Mouse (Mus musculus): ENCODE measurements around the gene G6pc.
"Not testable (repeated sequence)": the region's sequence is repeated elsewhere in the genome, so short reads cannot be mapped to it uniquely, and the experiment has no call there.

G6pc gene

DNA sequence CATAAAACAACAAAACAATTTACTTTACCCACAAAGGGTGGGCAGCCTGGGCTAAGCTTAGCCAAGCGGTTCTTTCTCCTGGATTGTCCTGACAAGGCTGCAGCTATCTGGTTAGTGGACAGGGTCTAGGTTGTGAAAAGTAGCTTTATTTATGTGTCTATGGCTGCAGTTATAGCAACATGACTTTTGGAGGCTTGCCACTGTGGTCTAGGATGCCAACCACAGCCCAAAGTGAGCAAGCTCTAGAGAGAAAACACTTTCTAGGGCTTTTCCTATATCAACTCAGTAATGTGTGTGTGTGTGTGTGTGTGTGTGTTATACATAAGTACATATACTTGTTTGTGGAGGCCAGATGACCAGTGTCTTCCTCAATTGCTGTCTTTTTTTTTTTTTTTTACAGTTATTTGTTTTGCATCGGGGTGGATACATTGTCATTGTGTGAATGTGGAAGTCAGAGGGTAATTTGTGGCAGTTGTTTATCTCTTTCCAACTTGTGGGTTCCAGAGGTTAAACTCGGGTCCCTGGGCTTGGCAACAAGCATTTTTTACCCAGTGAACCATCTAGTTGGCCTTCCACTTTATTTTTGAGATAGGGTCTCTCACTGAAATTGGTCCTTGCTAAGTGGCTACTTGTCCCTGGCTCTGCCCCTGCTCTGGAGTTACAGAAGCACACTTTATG, 9.7 kb upstream of the G6pc start:
- peak; percentile 28 for DNase-seq (ENCODE audit: low spot score)

DNA sequence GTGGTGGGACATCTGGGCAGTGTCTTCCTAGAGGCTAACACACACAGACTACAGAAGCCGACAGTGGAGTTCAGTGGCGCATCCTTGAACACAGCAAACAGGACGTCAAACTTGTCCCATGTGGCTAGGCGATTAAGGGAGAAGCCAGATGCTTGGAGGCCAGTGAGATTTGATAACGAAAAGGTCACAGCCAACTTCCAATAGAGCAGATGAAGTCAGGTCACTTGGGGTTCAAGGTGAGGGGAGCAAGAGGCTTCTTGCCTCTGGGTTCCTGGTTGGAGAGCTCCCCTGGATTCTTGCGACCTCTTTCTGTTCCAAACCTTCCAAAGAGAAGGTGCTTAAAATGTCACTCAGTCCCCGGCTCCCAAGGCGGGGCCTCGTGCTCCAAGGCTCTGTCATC, 7.6 kb upstream of the G6pc start:
- DNase-seq (ENCODE audit: low spot score), result no peak

DNA sequence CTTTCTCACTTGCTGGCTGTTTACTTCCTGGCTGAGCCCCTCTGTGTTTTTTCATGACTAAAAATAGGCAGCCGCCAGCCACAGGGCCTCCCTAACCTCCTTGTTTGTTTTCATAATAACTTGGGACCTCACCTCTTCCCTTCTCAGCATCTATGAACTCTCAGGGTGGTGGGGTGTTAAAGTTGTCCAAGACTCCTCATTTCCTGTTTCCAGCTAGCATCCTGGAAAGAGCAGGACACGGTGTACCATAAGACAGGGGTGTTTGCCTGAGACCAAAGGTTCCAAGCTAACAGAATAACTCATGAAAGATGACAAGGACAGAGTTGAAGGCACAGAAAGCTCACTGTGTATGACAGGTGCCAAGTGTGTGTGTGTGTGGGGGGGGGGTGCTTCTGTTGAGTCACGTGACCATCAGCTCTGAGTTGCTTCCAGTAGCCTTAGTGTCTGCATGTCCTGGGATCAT, 6.7 kb upstream of the G6pc start:
- DNase-seq (ENCODE audit: low spot score), result peak; percentile 9

DNA sequence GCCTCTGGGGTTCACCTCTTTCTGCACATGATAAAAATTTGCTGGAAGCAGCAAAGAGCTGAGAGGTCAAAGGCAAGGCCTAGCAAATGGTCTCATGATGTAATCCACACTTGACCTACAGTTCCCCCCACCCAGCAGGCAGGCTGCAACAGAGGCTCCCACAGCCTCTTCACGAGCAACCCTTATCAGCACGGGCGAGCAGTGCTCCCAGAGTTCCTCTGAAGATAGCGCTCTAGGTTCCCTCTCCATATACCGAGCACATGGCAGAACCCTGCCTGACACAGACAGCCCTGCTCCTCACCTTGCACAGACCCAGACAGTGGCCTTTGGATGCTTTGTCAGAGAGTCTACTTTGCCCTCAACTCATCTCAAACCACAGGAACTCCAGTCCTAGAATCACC, 2.8 kb upstream of the G6pc start:
- DNase-seq (ENCODE audit: low spot score), result no peak

DNA sequence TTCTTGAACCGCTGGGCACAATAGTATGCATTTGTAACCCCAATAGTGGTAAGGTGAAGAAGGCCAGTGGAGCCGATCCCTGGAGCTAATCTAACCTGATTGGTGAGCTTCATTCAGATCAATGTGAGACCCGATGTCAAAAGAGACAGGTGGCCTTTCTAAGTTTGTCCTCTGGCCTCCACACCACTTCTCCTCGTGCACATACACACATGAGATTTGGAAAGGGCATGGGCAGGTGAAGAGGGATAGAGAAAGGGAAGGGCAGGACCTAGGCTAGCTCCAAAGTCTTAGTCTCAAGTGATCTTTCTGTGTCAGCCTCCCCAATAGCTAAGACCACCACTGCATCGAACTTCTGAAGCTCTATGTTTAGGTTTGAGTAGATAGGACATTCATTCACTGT, 2.8 kb downstream of the G6pc start:
- no peak for DNase-seq (ENCODE audit: low spot score)

DNA sequence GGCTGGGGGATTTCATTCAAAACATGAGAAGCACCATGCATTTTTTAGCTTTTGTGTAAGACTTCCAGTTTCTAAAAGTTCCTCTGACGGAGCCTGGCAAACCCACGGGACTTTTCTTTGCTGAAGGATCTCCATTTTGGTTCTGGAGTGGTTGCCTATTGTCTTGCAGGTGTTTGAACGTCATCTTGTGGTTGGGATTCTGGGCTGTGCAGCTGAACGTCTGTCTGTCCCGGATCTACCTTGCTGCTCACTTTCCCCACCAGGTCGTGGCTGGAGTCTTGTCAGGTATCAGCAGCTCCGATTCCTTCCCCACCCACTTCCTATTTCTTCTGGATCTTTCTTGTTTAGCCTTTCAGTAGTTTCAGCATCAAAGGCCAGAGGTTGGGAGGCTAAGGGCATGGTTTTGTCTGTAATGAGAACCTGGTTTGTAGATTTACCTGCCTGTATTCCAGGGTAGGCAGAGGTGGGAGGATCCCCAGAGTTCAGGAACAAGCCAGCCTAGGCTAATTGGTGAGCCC, 7.1 kb downstream of the G6pc start:
- DNase-seq (ENCODE audit: low spot score), result no peak

- not testable (repeated sequence) for DNase-seq (ENCODE audit: low spot score)
Observed at GRCm38 (mm10) chr11:101378196-101378595, 10.8 kb downstream of the G6pc start.

GRCm38 (mm10) chr11:101378926-101379325, 11.6 kb downstream of the G6pc start:
- DNase-seq (ENCODE audit: low spot score), result no peak

DNA sequence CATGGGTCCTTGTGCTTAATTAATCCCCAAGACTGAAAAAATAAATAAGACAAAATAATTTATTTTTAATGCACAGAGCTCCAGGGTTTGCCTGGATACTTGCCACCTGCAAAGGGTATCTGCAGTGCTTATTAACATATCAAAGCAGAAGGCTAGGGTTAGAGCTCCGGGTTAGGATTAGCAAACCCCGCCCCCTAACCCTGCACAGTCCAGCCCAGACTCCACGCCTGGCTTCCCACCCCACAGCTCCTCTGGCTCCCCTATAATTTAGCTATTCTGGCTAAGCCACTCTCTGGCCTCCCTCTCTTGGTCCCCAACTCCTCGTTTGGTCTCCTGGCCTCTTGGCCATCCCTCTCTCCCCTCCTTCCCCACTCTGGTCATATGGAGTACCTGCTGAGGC, 14.5 kb downstream of the G6pc start:
- no peak for DNase-seq (ENCODE audit: low spot score)

DNA sequence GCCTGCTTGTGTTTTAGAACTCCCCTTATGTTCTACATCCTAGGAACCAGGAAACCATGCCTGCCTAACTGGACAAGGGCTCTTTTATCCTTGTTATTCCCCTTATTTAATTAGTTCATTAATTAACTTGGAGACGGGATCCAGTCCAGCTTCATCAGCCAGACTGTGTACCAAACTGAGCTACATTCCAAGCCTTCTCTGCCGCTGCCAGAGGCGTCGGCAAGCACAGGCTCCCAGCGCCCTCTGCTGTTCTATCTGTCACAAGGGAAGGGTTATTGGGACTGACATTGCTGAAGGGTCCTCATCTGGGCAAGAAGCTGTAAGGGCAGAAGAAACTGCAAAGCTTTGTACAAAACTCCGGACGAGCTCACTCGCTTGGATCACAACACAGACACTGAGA, 27.7 kb downstream of the G6pc start:
- peak; percentile 54 for DNase-seq (ENCODE audit: low spot score)

- no peak for DNase-seq (ENCODE audit: low spot score)
Observed at GRCm38 (mm10) chr11:101415306-101415705, 47.9 kb downstream of the G6pc start.

DNA sequence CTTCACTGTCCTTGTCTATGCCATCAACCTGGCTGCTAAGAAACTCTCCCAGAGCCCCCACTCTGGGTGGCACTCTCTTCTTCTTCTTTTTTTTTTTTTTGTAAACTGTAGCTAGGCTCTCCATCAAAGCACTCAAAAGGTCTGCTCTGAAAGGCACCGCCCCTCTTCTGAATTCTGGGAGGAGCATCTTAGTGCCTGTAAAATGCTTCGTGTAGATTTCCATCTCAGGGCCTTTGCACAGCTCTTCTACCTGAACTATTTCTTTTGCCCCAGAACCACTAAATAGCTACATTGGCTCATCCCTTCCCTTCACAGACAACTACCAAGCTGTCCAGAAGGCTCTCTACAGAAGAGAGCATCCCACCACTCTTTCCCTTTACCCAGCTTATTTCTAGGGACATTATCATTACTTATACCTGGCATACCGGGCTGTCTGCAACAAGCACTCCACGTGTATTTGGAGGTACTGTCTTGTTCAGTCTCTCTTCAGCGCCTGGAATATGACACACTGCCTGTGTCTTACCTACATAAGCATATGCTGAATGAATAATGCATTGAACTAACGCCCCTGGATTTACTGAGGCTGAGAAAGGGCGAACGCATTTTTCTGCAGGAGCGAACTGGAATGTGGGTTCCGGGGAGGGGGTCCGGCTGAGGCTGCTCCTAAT, 49.2 kb downstream of the G6pc start:
- DNase-seq (ENCODE audit: low spot score), result peak; percentile 13

DNA sequence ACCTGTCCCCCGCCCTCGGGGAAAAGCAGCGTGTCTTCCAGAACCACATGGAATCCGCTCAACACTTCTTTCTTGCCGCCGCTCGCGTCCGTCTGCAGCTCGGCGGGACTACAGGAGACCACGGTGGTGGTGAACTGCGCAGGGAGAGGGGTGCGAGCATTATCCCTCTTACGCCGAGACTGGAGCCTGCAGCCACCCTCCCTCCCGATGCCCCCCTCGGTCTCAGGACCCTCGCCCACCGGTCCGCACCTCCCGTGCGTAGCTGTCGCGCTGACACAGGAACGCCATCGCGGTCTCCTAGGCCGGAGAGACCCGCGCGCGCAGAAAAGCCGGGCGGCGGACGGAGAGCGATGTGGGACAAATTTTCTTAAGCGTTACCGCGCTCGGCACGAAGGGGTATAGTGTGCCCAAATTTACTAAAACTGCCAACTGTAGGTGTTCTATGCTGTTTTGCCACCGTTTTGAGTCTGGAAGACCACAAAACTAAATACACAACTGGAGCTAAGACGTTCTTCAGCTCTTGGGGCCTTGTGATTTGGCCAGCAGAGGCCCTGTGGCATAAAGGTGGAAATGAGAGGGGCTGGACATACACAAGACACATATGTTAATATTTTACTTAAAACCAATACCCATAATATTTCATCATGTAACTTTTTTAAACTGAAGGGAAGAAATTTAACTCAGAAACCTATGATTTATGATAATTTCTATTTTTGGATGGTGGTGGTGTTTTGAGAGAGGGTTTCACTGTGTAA, 49.9 kb downstream of the G6pc start, which contains the start of gene Aarsd1:
Aarsd1 (minus strand) TSS at position 515 of the 755 bp plus-strand sequence.
- peak; percentile 84 for DNase-seq (ENCODE audit: low spot score)

GRCm38 (mm10) chr11:101418991-101419390, 51.6 kb downstream of the G6pc start:
- DNase-seq (ENCODE audit: low spot score), result no peak

DNA sequence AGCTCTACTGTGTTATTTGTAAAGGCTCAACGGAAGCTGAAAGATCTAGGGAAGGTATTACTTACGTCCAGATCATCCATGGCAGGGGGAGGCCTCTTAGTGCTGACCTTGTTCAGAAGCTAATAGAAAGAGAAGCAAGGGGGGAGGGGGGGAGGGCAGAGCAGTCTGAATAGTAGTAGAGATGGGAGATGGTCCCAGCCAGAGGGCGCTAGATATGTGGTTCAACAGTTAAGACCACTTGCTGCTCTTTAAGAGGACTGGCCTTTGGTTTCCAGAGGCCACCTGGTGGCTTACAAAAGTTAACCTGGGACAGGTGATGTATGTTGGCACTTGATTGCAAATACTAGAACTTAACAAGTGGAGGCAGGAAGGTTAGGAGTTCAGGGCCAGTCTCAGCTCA, 52.2 kb downstream of the G6pc start:
- no peak for DNase-seq (ENCODE audit: low spot score)

GRCm38 (mm10) chr11:101420148-101420547, 52.8 kb downstream of the G6pc start:
- no peak for DNase-seq (ENCODE audit: low spot score)

GRCm38 (mm10) chr11:101424105-101424851, 56.9 kb downstream of the G6pc start, which contains the start of gene Gm27029:
TSS of gene Gm27029 (minus strand) at chr11:101424796.
- DNase-seq (ENCODE audit: low spot score), result no peak

- DNase-seq (ENCODE audit: low spot score), result peak; percentile 98
Observed at GRCm38 (mm10) chr11:101424925-101425813, 57.8 kb downstream of the G6pc start, which contains the start of the genes Rundc1 and Ptges3l. TSS of gene Rundc1 (plus strand) at chr11:101425085. TSS of gene Ptges3l (minus strand) at chr11:101425333.

GRCm38 (mm10) chr11:101426165-101426564, 58.8 kb downstream of the G6pc start:
- DNase-seq (ENCODE audit: low spot score), result no peak
